ENCODE assay signal across 21 mouse cellular contexts in the genomic region with DNA sequence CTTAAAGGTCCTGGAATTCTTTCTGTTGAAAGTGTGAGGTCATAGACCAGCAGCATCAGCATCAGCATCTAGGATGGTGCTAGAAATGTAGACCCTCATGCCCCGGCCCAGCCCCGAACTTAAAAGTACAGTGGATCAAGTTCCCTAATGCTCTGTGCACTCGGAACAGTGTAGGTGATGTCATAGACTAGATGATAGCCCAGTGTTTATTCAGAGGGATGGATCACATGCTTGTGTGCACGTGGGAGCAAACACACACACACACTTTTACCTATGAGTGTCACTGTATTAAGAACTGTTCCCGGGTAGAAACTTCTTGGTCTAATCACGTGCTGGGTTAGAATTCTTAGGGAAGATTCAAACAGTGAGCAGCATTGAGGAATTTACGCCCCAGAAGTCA. TPM values are rescaled to one million over a fixed set of nuclear protein-coding genes. Genes with fewer than 3 reads are reported as not detected.
DNase-seq lines count a peak whose midpoint lies in the region; ATAC-seq and TF ChIP-seq lines count a peak whose summit lies in the region.
"Had no signal": no experiment of that assay in that cellular context is flagged by ENCODE, and none has a peak within 500 bp of the region (broad histone marks: within the 10 kb centered on the region; RNA-seq: fewer than 3 reads in every experiment).

No protein-coding gene starts in this region.

- 69% methylated on average over 7 of the region's 7 CpGs for WGBS in embryonic facial prominence, embryonic 13.5 days
- 84% methylated on average over 7 of the region's 7 CpGs for WGBS in embryonic facial prominence, embryonic 10.5 days
- 67% methylated on average over 7 of the region's 7 CpGs for WGBS in liver, postnatal 0 days (ENCODE audit: insufficient replicate concordance)
- WGBS in liver, embryonic 11.5 days = 76% methylated on average over 7 of the region's 7 CpGs

- TF ChIP-seq EP300 in liver, postnatal 0 days (IDR thresholded peaks at IDR 0.05; ENCODE audit: low read depth) = no peak

- H3K4me3 ChIP-seq in embryonic facial prominence, embryonic 13.5 days = no peak overlapping the region
- H3K4me3 ChIP-seq in embryonic facial prominence, embryonic 10.5 days = no peak overlapping the region
- H3K4me3 ChIP-seq in layer of hippocampus, adult 2 months = no peak overlapping the region
- H3K4me3 ChIP-seq in liver, postnatal 0 days (ENCODE audit: low read depth, low read length) = no peak overlapping the region
- no peak overlapping the region for H3K4me3 ChIP-seq in liver, embryonic 11.5 days (ENCODE audit: low read depth, low read length)
- H3K4me3 ChIP-seq: erythroblast, embryonic 14.5 days; forebrain, embryonic 10.5 days; heart, embryonic 12.5 days; hindbrain, embryonic 10.5 days had no signal

- DNase-seq in embryonic facial prominence, embryonic 10.5 days (ENCODE audit: low spot score) = no peak
- no peak for DNase-seq in layer of hippocampus, adult 2 months (ENCODE audit: low spot score in 2 of 2)
- no peak for DNase-seq in layer of hippocampus, postnatal 36 days
- DNase-seq in liver, postnatal 0 days = no peak
- DNase-seq in liver, embryonic 11.5 days (ENCODE audit: low spot score) = no peak
- no peak for DNase-seq in urinary bladder, adult 18-20 months (ENCODE audit: low spot score in 2 of 2)
- DNase-seq: adrenal gland, adult 8-10 months; adrenal gland, postnatal 36 days; B cell, adult 2 months; cerebellum, adult 11 months; cerebellum, adult 8-10 months; cerebellum, postnatal 14 days had no signal

- no peaks in the 10 kb centered on the region for H3K9me3 ChIP-seq in embryonic facial prominence, embryonic 13.5 days
- no peaks in the 10 kb centered on the region for H3K9me3 ChIP-seq in embryonic facial prominence, embryonic 10.5 days
- no peaks in the 10 kb centered on the region for H3K9me3 ChIP-seq in liver, postnatal 0 days (ENCODE audit: low read length)
- no peaks in the 10 kb centered on the region for H3K9me3 ChIP-seq in liver, embryonic 11.5 days (ENCODE audit: control insufficient read depth, low read length)
- H3K9me3 ChIP-seq: forebrain, embryonic 10.5 days; heart, embryonic 12.5 days; hindbrain, embryonic 10.5 days had no signal

- peaks cover 34% of the 10 kb centered on the region for H3K4me1 ChIP-seq in embryonic facial prominence, embryonic 13.5 days
- H3K4me1 ChIP-seq in embryonic facial prominence, embryonic 10.5 days = peaks cover 52% of the 10 kb centered on the region
- H3K4me1 ChIP-seq in liver, postnatal 0 days (ENCODE audit: insufficient read depth) = peaks cover 7% of the 10 kb centered on the region
- no peaks in the 10 kb centered on the region; the same call in 1 of the 2 replicates for H3K4me1 ChIP-seq in liver, embryonic 11.5 days (replicated peaks; ENCODE audit: control insufficient read depth, insufficient read depth, low read length)

- no peak for TF ChIP-seq CTCF in layer of hippocampus, adult 2 months (conservative IDR thresholded peaks at IDR 0.05)
- no peak for TF ChIP-seq CTCF in liver, postnatal 0 days (IDR thresholded peaks at IDR 0.05; ENCODE audit: low read depth)

- H3K9ac ChIP-seq in embryonic facial prominence, embryonic 13.5 days = no peak overlapping the region
- no peak overlapping the region for H3K9ac ChIP-seq in liver, postnatal 0 days (replicated peaks)
- H3K9ac ChIP-seq in liver, embryonic 11.5 days (ENCODE audit: low read depth, low read length) = no peak overlapping the region
- H3K9ac ChIP-seq: heart, embryonic 12.5 days; hindbrain, embryonic 14.5 days had no signal

- no peak overlapping the region for H3K4me2 ChIP-seq in embryonic facial prominence, embryonic 13.5 days
- no peak overlapping the region for H3K4me2 ChIP-seq in liver, postnatal 0 days (ENCODE audit: low read depth, low read length)
- no peak overlapping the region for H3K4me2 ChIP-seq in liver, embryonic 11.5 days
- H3K4me2 ChIP-seq: heart, embryonic 12.5 days; hindbrain, embryonic 14.5 days had no signal

- no peaks in the 10 kb centered on the region for H3K36me3 ChIP-seq in embryonic facial prominence, embryonic 13.5 days
- H3K36me3 ChIP-seq in embryonic facial prominence, embryonic 10.5 days (replicated peaks) = no peaks in the 10 kb centered on the region
- 0 out of 2 replicates have a peak, but pooled peaks cover 6% of the 10 kb centered on the region for H3K36me3 ChIP-seq in liver, postnatal 0 days (replicated peaks; ENCODE audit: insufficient read depth, low read length)
- no peaks in the 10 kb centered on the region for H3K36me3 ChIP-seq in liver, embryonic 11.5 days (ENCODE audit: control insufficient read depth, insufficient read depth, low read length)
- H3K36me3 ChIP-seq: forebrain, embryonic 10.5 days; G1E; heart, embryonic 12.5 days; hindbrain, embryonic 10.5 days had no signal

- no peak for ATAC-seq in embryonic facial prominence, embryonic 13.5 days (ENCODE audit: insufficient number of reproducible peaks, insufficient read depth, low FRiP score, low TSS enrichment, low read depth)
- ATAC-seq in liver, postnatal 0 days = peak; percentile 54; the same call in 1 of the 2 replicates
- ATAC-seq in liver, embryonic 11.5 days (replicated peaks; ENCODE audit: low FRiP score) = no peak
- ATAC-seq: CD4-positive, CD25-positive, alpha-beta regulatory T cell, adult 4 months; forebrain, embryonic 14.5 days had no signal

- H3K27ac ChIP-seq in embryonic facial prominence, embryonic 13.5 days = 0 out of 2 replicates have a peak overlapping the region, but pooled peaks have one; percentile 64
- H3K27ac ChIP-seq in embryonic facial prominence, embryonic 10.5 days (replicated peaks) = no peak overlapping the region
- peak overlapping the region; percentile 82 for H3K27ac ChIP-seq in layer of hippocampus, adult 2 months
- no peak overlapping the region for H3K27ac ChIP-seq in liver, postnatal 0 days (ENCODE audit: low read depth)
- no peak overlapping the region for H3K27ac ChIP-seq in liver, embryonic 11.5 days (ENCODE audit: low read depth, low read length)
- H3K27ac ChIP-seq: forebrain, embryonic 10.5 days; hindbrain, embryonic 14.5 days had no signal

- no peaks in the 10 kb centered on the region for H3K27me3 ChIP-seq in embryonic facial prominence, embryonic 13.5 days
- H3K27me3 ChIP-seq in embryonic facial prominence, embryonic 10.5 days (replicated peaks; ENCODE audit: low read depth, poor library complexity, severe bottlenecking) = 0 out of 2 replicates have a peak, but pooled peaks cover 4% of the 10 kb centered on the region
- no peaks in the 10 kb centered on the region for H3K27me3 ChIP-seq in liver, postnatal 0 days (ENCODE audit: insufficient read depth, low read length)
- H3K27me3 ChIP-seq in liver, embryonic 11.5 days (replicated peaks; ENCODE audit: control insufficient read depth, insufficient read depth, low read length) = no peaks in the 10 kb centered on the region
- H3K27me3 ChIP-seq: heart, embryonic 12.5 days had no signal

RNA-seq across cellular contexts. Expression of a gene that starts 33.0 kb away (rescaled TPM):
- 3.0 and 3.9 TPM in 2 replicates for polyA plus RNA-seq in embryonic facial prominence, embryonic 13.5 days (2015; fragmentation: Nextera tagmentation; extraction: Ambion mirVana)
- polyA plus RNA-seq in embryonic facial prominence, embryonic 10.5 days (2016; fragmentation: Nextera tagmentation; extraction: Ambion mirVana) = 2.8 and 2.9 TPM in 2 replicates
- 10 to 100 TPM; 98.7 to 99.2 TPM for total RNA-seq in layer of hippocampus, adult 2 months (2021)
- total RNA-seq in layer of hippocampus, postnatal 36 days (2021) = 10 to 100 TPM; 90.7 to 91.1 TPM
- polyA plus RNA-seq in liver, postnatal 0 days (2015; fragmentation: Nextera tagmentation; extraction: Ambion mirVana) = 7.5 and 8.2 TPM in 2 replicates
- 7.3 and 8.1 TPM in 2 replicates for polyA plus RNA-seq in liver, embryonic 11.5 days (2014; fragmentation: Nextera tagmentation; extraction: Ambion mirVana)
- polyA plus RNA-seq: G1E had no signal

Comparison
In these comparisons a context has a peak if more than half of its experiments do, and no peak if none do; other contexts are left out.
1. H3K27ac ChIP-seq: peak in embryonic facial prominence, embryonic 13.5 days (single experiment) and layer of hippocampus, adult 2 months (single experiment); none in embryonic facial prominence, embryonic 10.5 days (single experiment), liver, postnatal 0 days (single experiment) and liver, embryonic 11.5 days (single experiment).